Mouse (Mus musculus) cortical plate, adult 2 months (tissue): ENCODE measurements around the gene Grtp1.

ENCODE experiments used
- CTCF ChIP-seq: fragments of 200-500 bp; IDR thresholded peaks from 2 replicates; pipeline ENCODE4 v1.5.1; 2011; ENCODE audit warnings: mild to moderate bottlenecking, control low read depth, low read length; ENCODE audit not compliant: insufficient read depth; ENCODE audit errors: extremely low read depth
- POLR2A ChIP-seq: fragments of 200-500 bp; IDR thresholded peaks from 2 replicates; pipeline ENCODE4 v1.6.1; 2011; ENCODE audit warnings: mild to moderate bottlenecking, low read length, control low read depth; ENCODE audit not compliant: insufficient read depth; ENCODE audit errors: extremely low read depth

DNA sequence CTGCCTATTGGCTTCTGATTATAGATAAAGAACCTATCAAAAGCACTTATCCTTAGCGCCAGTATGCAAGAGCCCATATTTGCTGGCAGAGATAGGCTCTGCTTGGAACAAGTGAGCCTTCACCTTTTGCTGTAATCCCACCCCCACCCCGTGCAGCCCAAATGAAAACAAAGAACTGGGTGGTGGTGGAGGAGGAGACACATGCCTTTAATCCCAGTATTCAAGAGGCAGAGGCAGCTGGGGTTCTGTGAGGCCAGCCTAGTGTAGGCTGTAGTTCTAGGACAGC, 18.8 kb downstream of the Grtp1 start:
- no peak for TF ChIP-seq POLR2A
- TF ChIP-seq CTCF: no peak
